Mouse (Mus musculus) liver, adult 2 months (tissue): ENCODE data around the gene Gm10130.
"Not testable (repeated sequence)": the region's sequence is repeated elsewhere in the genome, so short reads cannot be mapped to it uniquely, and the experiment has no call there.

Experiments
- CTCF ChIP-seq: fragments of 200-500 bp; IDR thresholded peaks from 2 replicates; pipeline ENCODE4 v1.5.1; 2011; ENCODE audit warnings: low read depth, low read length, control low read depth
- POLR2A ChIP-seq: fragments of 200-500 bp; IDR thresholded peaks from 2 replicates; pipeline ENCODE4 v1.6.1; 2011; ENCODE audit warnings: low read length, control low read depth; ENCODE audit not compliant: insufficient read depth; ENCODE audit errors: extremely low read depth

GRCm38 (mm10) chr2:150412146-150412545 is 88.6 kb downstream of the Gm10130 start:
- TF ChIP-seq CTCF, POLR2A: not testable (repeated sequence)
